Mouse (Mus musculus): ENCODE results near the gene Rad51b. TPM values are rescaled to one million over a fixed set of nuclear protein-coding genes. Genes with fewer than 3 reads are reported as not detected.

Rad51b gene
- polyA plus RNA-seq, 1 experiment = 1.3 TPM

- no peak for DNase-seq (ENCODE audit: low read depth, low spot score)
- 90% methylated on average over 9 of the region's 9 CpGs for WGBS
These were observed 159.2 kb downstream of the Rad51b start for GRCm38 (mm10) chr12:79456251-79456650.

- DNase-seq (ENCODE audit: low read depth, low spot score) = no peak
- 23% methylated on average over 3 of the region's 3 CpGs for WGBS
These were observed 166.3 kb downstream of the Rad51b start for GRCm38 (mm10) chr12:79463371-79463770.

GRCm38 (mm10) chr12:79470113-79470512 lies 173.0 kb downstream of the Rad51b start:
- no peak for DNase-seq (ENCODE audit: low read depth, low spot score)

GRCm38 (mm10) chr12:79471868-79472267 lies 174.8 kb downstream of the Rad51b start:
- 13% methylated on average over 2 of the region's 2 CpGs for WGBS
- no peak for DNase-seq (ENCODE audit: low read depth, low spot score)

- no peak for DNase-seq (ENCODE audit: low read depth, low spot score)
- 86% methylated on average over 6 of the region's 6 CpGs for WGBS
These were observed 179.4 kb downstream of the Rad51b start for GRCm38 (mm10) chr12:79476413-79477046.

- DNase-seq (ENCODE audit: low read depth, low spot score) = no peak
- 90% methylated on average over 5 of the region's 5 CpGs for WGBS
These were observed 181.7 kb downstream of the Rad51b start for GRCm38 (mm10) chr12:79478816-79479215.

GRCm38 (mm10) chr12:79485501-79485900 lies 188.4 kb downstream of the Rad51b start:
- WGBS = 77% methylated on average over 4 of the region's 4 CpGs
- no peak for DNase-seq (ENCODE audit: low read depth, low spot score)

- 79% methylated on average over 17 of the region's 17 CpGs for WGBS
- DNase-seq (ENCODE audit: low read depth, low spot score) = no peak
These were observed 191.6 kb downstream of the Rad51b start for GRCm38 (mm10) chr12:79488590-79489242.

- no peak for DNase-seq (ENCODE audit: low read depth, low spot score)
- WGBS = 77% methylated on average over 5 of the region's 5 CpGs
These were observed 193.5 kb downstream of the Rad51b start for GRCm38 (mm10) chr12:79490626-79491025.

GRCm38 (mm10) chr12:79492175-79492574 lies 195.1 kb downstream of the Rad51b start:
- WGBS = 76% methylated on average over 4 of the region's 4 CpGs
- no peak for DNase-seq (ENCODE audit: low read depth, low spot score)

GRCm38 (mm10) chr12:79492613-79493012 lies 195.5 kb downstream of the Rad51b start:
- no peak for DNase-seq (ENCODE audit: low read depth, low spot score)
- 47% methylated on average over 4 of the region's 4 CpGs for WGBS

GRCm38 (mm10) chr12:79493481-79493880 lies 196.4 kb downstream of the Rad51b start:
- DNase-seq (ENCODE audit: low read depth, low spot score) = no peak
- 80% methylated on average over 2 of the region's 2 CpGs for WGBS

- 36% methylated on average over 1 of the region's 1 CpGs for WGBS
- DNase-seq (ENCODE audit: low read depth, low spot score) = no peak
These were observed 201.2 kb downstream of the Rad51b start for GRCm38 (mm10) chr12:79498326-79498725.

- 73% methylated on average over 5 of the region's 5 CpGs for WGBS
- no peak for DNase-seq (ENCODE audit: low read depth, low spot score)
These were observed 202.7 kb downstream of the Rad51b start for GRCm38 (mm10) chr12:79499809-79500208.

GRCm38 (mm10) chr12:79501877-79502276 lies 204.8 kb downstream of the Rad51b start:
- 12% methylated on average over 3 of the region's 3 CpGs for WGBS

GRCm38 (mm10) chr12:79502862-79503581 lies 205.9 kb downstream of the Rad51b start:
- 76% methylated on average over 11 of the region's 11 CpGs for WGBS
- DNase-seq (ENCODE audit: low read depth, low spot score) = no peak

More at GRCm38 (mm10) chr12:79501877-79502276, 204.8 kb downstream of the Rad51b start:
- DNase-seq (ENCODE audit: low read depth, low spot score) = no peak

- no peak for DNase-seq (ENCODE audit: low read depth, low spot score)
- 60% methylated on average over 3 of the region's 3 CpGs for WGBS
These were observed 206.8 kb downstream of the Rad51b start for GRCm38 (mm10) chr12:79503582-79504515.

GRCm38 (mm10) chr12:79504641-79505040 lies 207.6 kb downstream of the Rad51b start:
- WGBS = 93% methylated on average over 1 of the region's 1 CpGs
- no peak for DNase-seq (ENCODE audit: low read depth, low spot score)

GRCm38 (mm10) chr12:79506421-79506820 lies 209.3 kb downstream of the Rad51b start:
- no peak for DNase-seq (ENCODE audit: low read depth, low spot score)
- WGBS = 39% methylated on average over 4 of the region's 4 CpGs

All from large intestine, adult 2 months (tissue).